18 mouse cellular contexts compared by ENCODE assay signal in genomic region chr13:97250148-97250547, GRCm38 (mm10). TPM values are rescaled to one million over a fixed set of nuclear protein-coding genes. Genes with fewer than 3 reads are reported as not detected.
DNase-seq lines count a peak whose midpoint lies in the region; ATAC-seq and TF ChIP-seq lines count a peak whose summit lies in the region.
"Had no signal": no experiment of that assay in that cellular context is flagged by ENCODE, and none has a peak within 500 bp of the region (broad histone marks: within the 10 kb centered on the region; RNA-seq: fewer than 3 reads in every experiment).

No protein-coding gene starts in this region.

- TF ChIP-seq POLR2A in myocyte (IDR thresholded peaks at IDR 0.05; ENCODE audit: insufficient read length, low read depth), result no peak

- TF ChIP-seq EP300 in heart, postnatal 0 days (IDR thresholded peaks at IDR 0.05; ENCODE audit: low read depth), result no peak

- H3K4me1 ChIP-seq in heart, postnatal 0 days (ENCODE audit: control insufficient read depth, insufficient read depth), result peaks cover 13% of the 10 kb centered on the region
- peaks cover 98% of the 10 kb centered on the region for H3K4me1 ChIP-seq in forebrain, embryonic 12.5 days
- peaks cover 75% of the 10 kb centered on the region for H3K4me1 ChIP-seq in hindbrain, embryonic 14.5 days (replicated peaks; ENCODE audit: control insufficient read depth, insufficient read depth, low read length)
- H3K4me1 ChIP-seq in kidney, embryonic 14.5 days (ENCODE audit: control insufficient read depth, insufficient read depth, low read length), result peaks cover 32% of the 10 kb centered on the region

- no peaks in the 10 kb centered on the region for H3K9me3 ChIP-seq in heart, postnatal 0 days (replicated peaks; ENCODE audit: control insufficient read depth, low read length)
- no peaks in the 10 kb centered on the region for H3K9me3 ChIP-seq in forebrain, embryonic 12.5 days
- no peaks in the 10 kb centered on the region for H3K9me3 ChIP-seq in hindbrain, embryonic 14.5 days (ENCODE audit: control insufficient read depth, low read length)
- H3K9me3 ChIP-seq in kidney, embryonic 14.5 days (ENCODE audit: control insufficient read depth, low read length), result no peaks in the 10 kb centered on the region
- H3K9me3 ChIP-seq: limb, embryonic 13.5 days had no signal

- 0 out of 2 replicates have a peak overlapping the region, but pooled peaks have one; percentile 49 for H3K27ac ChIP-seq in heart, postnatal 0 days (ENCODE audit: low read depth)
- H3K27ac ChIP-seq in forebrain, embryonic 12.5 days, result peak overlapping the region; percentile 95
- peak overlapping the region; percentile 35; the same call in 1 of the 2 replicates for H3K27ac ChIP-seq in hindbrain, embryonic 14.5 days
- H3K27ac ChIP-seq in kidney, embryonic 14.5 days (ENCODE audit: low read depth, low read length), result no peak overlapping the region
- H3K27ac ChIP-seq: limb, embryonic 13.5 days had no signal

- intact Hi-C loops in heart, postnatal 10 days (cut with DNase I), result no loop called here

- no peak for ATAC-seq in heart, postnatal 0 days (ENCODE audit: insufficient read depth, low read depth)
- ATAC-seq in forebrain, embryonic 12.5 days (ENCODE audit: low FRiP score), result no peak
- ATAC-seq in hindbrain, embryonic 14.5 days (ENCODE audit: low FRiP score), result no peak
- no peak for ATAC-seq in kidney, embryonic 14.5 days (ENCODE audit: low FRiP score, low TSS enrichment)

- no peak overlapping the region for H3K9ac ChIP-seq in heart, postnatal 0 days (replicated peaks; ENCODE audit: low read depth, low read length)
- 0 out of 2 replicates have a peak overlapping the region, but pooled peaks have one; percentile 36 for H3K9ac ChIP-seq in forebrain, embryonic 12.5 days
- H3K9ac ChIP-seq in hindbrain, embryonic 14.5 days, result no peak overlapping the region
- no peak overlapping the region for H3K9ac ChIP-seq in kidney, embryonic 14.5 days (ENCODE audit: low read depth, low read length)
- H3K9ac ChIP-seq: limb, embryonic 13.5 days had no signal

- H3ac ChIP-seq in myocyte (ENCODE audit: control insufficient read depth, insufficient read length), result no peak overlapping the region

- no peak overlapping the region for H3K4me2 ChIP-seq in heart, postnatal 0 days (ENCODE audit: low read depth, low read length)
- H3K4me2 ChIP-seq in forebrain, embryonic 12.5 days, result peak overlapping the region; percentile 41
- peak overlapping the region; percentile 82 for H3K4me2 ChIP-seq in hindbrain, embryonic 14.5 days (replicated peaks)
- peak overlapping the region; percentile 13 for H3K4me2 ChIP-seq in myocyte (ENCODE audit: low read depth)
- no peak overlapping the region for H3K4me2 ChIP-seq in kidney, embryonic 14.5 days (replicated peaks; ENCODE audit: low read depth, low read length)
- H3K4me2 ChIP-seq: heart, embryonic 11.5 days had no signal

- no peak overlapping the region for H3K4me3 ChIP-seq in heart, postnatal 0 days (ENCODE audit: low read depth, low read length)
- no peak overlapping the region for H3K4me3 ChIP-seq in forebrain, embryonic 12.5 days (replicated peaks)
- H3K4me3 ChIP-seq in hindbrain, embryonic 14.5 days (replicated peaks; ENCODE audit: low read length), result no peak overlapping the region
- no peak overlapping the region for H3K4me3 ChIP-seq in myocyte
- no peak overlapping the region for H3K4me3 ChIP-seq in kidney, embryonic 14.5 days (ENCODE audit: low read length)
- H3K4me3 ChIP-seq: limb, embryonic 13.5 days had no signal

- peaks cover 52% of the 10 kb centered on the region for H3K79me2 ChIP-seq in myocyte (ENCODE audit: control insufficient read depth, insufficient read depth)

- H3K27me3 ChIP-seq in heart, postnatal 0 days (ENCODE audit: control insufficient read depth, insufficient read depth, low read length), result no peaks in the 10 kb centered on the region
- no peaks in the 10 kb centered on the region for H3K27me3 ChIP-seq in forebrain, embryonic 12.5 days
- H3K27me3 ChIP-seq in hindbrain, embryonic 14.5 days (ENCODE audit: control insufficient read depth, insufficient read depth, low read length), result no peaks in the 10 kb centered on the region
- H3K27me3 ChIP-seq in myocyte (ENCODE audit: control insufficient read depth, insufficient read depth, insufficient read length), result no peaks in the 10 kb centered on the region
- no peaks in the 10 kb centered on the region for H3K27me3 ChIP-seq in kidney, embryonic 14.5 days (ENCODE audit: control insufficient read depth, insufficient read depth, low read length)

- peaks cover 30% of the 10 kb centered on the region for H3K36me3 ChIP-seq in heart, postnatal 0 days (replicated peaks; ENCODE audit: control insufficient read depth, insufficient read depth, low read length)
- H3K36me3 ChIP-seq in forebrain, embryonic 12.5 days (replicated peaks), result peaks cover 66% of the 10 kb centered on the region
- H3K36me3 ChIP-seq in hindbrain, embryonic 14.5 days (replicated peaks; ENCODE audit: control insufficient read depth, insufficient read depth), result peaks cover 71% of the 10 kb centered on the region
- peaks cover 66% of the 10 kb centered on the region for H3K36me3 ChIP-seq in myocyte (ENCODE audit: control insufficient read depth, insufficient read depth)
- peaks cover 75% of the 10 kb centered on the region for H3K36me3 ChIP-seq in kidney, embryonic 14.5 days (ENCODE audit: control insufficient read depth, insufficient read depth, low read length)

- DNase-seq in heart, postnatal 0 days (ENCODE audit: low spot score), result no peak
- no peak for DNase-seq in heart, postnatal 10 days
- DNase-seq in hindbrain, embryonic 14.5 days (ENCODE audit: low spot score), result no peak
- DNase-seq in adrenal gland, adult 18-20 months (ENCODE audit: low spot score in 2 of 2), result no peak
- no peak for DNase-seq in spleen, postnatal 10 days (ENCODE audit: low spot score in 2 of 2)
- DNase-seq: cerebellum, adult 9-10 months; gastrocnemius, postnatal 10 days; kidney, postnatal 14 days; layer of hippocampus, postnatal 36 days; lung, adult 18-20 months; lung, postnatal 4 days; right cerebral cortex, adult 18-20 months; thymus, postnatal 4 days had no signal

- TF ChIP-seq CTCF in heart, postnatal 0 days (IDR thresholded peaks at IDR 0.05; ENCODE audit: low read depth), result no peak

- WGBS in heart, postnatal 0 days, result 81% methylated on average over 5 of the region's 5 CpGs
- 39% methylated on average over 5 of the region's 5 CpGs for WGBS in forebrain, embryonic 12.5 days
- WGBS in hindbrain, embryonic 14.5 days, result 33% methylated on average over 5 of the region's 5 CpGs
- WGBS in kidney, embryonic 14.5 days, result 65% methylated on average over 5 of the region's 5 CpGs

TF ChIP-seq in myocyte, 11 proteins besides CTCF, POLR2A, EP300 and RAD21:
- TF ChIP-seq MYOG (IDR thresholded peaks at IDR 0.05; ENCODE audit: control insufficient read depth in 1 of 3, insufficient read depth in 1 of 3, insufficient read length in 2 of 3, low read depth in 2 of 3) (no peak), POLR2AphosphoS2 (IDR thresholded peaks at IDR 0.05; ENCODE audit: insufficient read length, low read depth) (peak; percentile 35)

RNA-seq across cellular contexts. Expression of gene Enc1, which starts 9.2 kb away (rescaled TPM):
- total RNA-seq in heart, postnatal 0 days (2014; rRNA removed; ENCODE audit: low replicate concordance), result 10.2 and 10.9 TPM in 2 replicates
- 1.5 and 1.7 TPM in 2 replicates for polyA plus RNA-seq in heart, postnatal 0 days (2015; fragmentation: Nextera tagmentation; extraction: Ambion mirVana)
- total RNA-seq in heart, postnatal 10 days (2021), result 10 to 100 TPM; 11.8 to 16.2 TPM
- 23.9 and 26.9 TPM in 2 replicates for polyA plus RNA-seq in forebrain, embryonic 12.5 days (2016; fragmentation: Nextera tagmentation; extraction: Ambion mirVana)
- 80.5 and 82.4 TPM in 2 replicates for polyA plus RNA-seq in hindbrain, embryonic 14.5 days (2014; fragmentation: Nextera tagmentation; extraction: Ambion mirVana)
- 21.1 TPM for polyA plus RNA-seq in myocyte (2012; fragmentation: generic; extraction: Trizol)
- 10 to 100 TPM in 1 of 2 experiments, 1 to 10 TPM in 1; 6.2 to 10.6 TPM for total RNA-seq in adrenal gland, adult 18-20 months (2021)
- 14.2 and 14.6 TPM in 2 replicates for polyA plus RNA-seq in kidney, embryonic 14.5 days (2014; fragmentation: Nextera tagmentation; extraction: Ambion mirVana)

RNA-seq across cellular contexts. Expression of gene Hexb, which starts 52.0 kb away (rescaled TPM):
- 21.9 and 32.0 TPM in 2 replicates for total RNA-seq in heart, postnatal 0 days (2014; rRNA removed; ENCODE audit: low replicate concordance)
- polyA plus RNA-seq in heart, postnatal 0 days (2015; fragmentation: Nextera tagmentation; extraction: Ambion mirVana), result 21.4 and 26.5 TPM in 2 replicates
- total RNA-seq in heart, postnatal 10 days (2021), result 10 to 100 TPM; 24.3 to 29.8 TPM
- 18.4 and 20.6 TPM in 2 replicates for polyA plus RNA-seq in forebrain, embryonic 12.5 days (2016; fragmentation: Nextera tagmentation; extraction: Ambion mirVana)
- 45.3 and 50.7 TPM in 2 replicates for polyA plus RNA-seq in hindbrain, embryonic 14.5 days (2014; fragmentation: Nextera tagmentation; extraction: Ambion mirVana)
- 30.9 TPM for polyA plus RNA-seq in myocyte (2012; fragmentation: generic; extraction: Trizol)
- 10 to 100 TPM; 40.3 to 48.1 TPM for total RNA-seq in adrenal gland, adult 18-20 months (2021)
- 25.3 and 31.3 TPM in 2 replicates for polyA plus RNA-seq in kidney, embryonic 14.5 days (2014; fragmentation: Nextera tagmentation; extraction: Ambion mirVana)

Comparison
In these comparisons a context has a peak if more than half of its experiments do, and no peak if none do; other contexts are left out.
1. H3K4me2 ChIP-seq: peak in forebrain, embryonic 12.5 days (single experiment), hindbrain, embryonic 14.5 days (single experiment) and myocyte (single experiment); none in heart, postnatal 0 days (single experiment) and kidney, embryonic 14.5 days (single experiment).